Mouse (Mus musculus) hindbrain, embryonic 13.5 days (tissue): Measurements from ENCODE around the gene Pcsk6. TPM values are rescaled to one million over a fixed set of nuclear protein-coding genes. Genes with fewer than 3 reads are reported as not detected.

Source experiments
- ATAC-seq: fragments of 200-750 bp; cut with Nextera tagmentation; 2 replicates; pipeline ENCODE4 v1.8.0; 2017; ENCODE audit warnings: moderate TSS enrichment; ENCODE audit not compliant: low FRiP score
- H3K27ac ChIP-seq: fragments of 300-500 bp; sonication (generic); 2 replicates; pipeline ENCODE4 v1.5.1; 2015; ENCODE audit warnings: inconsistent platforms, mild to moderate bottlenecking, moderate library complexity
- H3K27me3 ChIP-seq: fragments of 300-500 bp; sonication (generic); 2 replicates; pipeline ENCODE4 v1.6.1; 2015; ENCODE audit warnings: mild to moderate bottlenecking, inconsistent platforms
- H3K36me3 ChIP-seq: fragments of 300-500 bp; sonication (generic); 2 replicates; pipeline ENCODE4 v1.6.1; 2015; ENCODE audit warnings: mild to moderate bottlenecking, inconsistent platforms
- H3K4me1 ChIP-seq: fragments of 300-500 bp; sonication (generic); replicated peaks from 2 replicates; pipeline ENCODE4 v1.6.1; 2015; ENCODE audit warnings: inconsistent platforms
- H3K4me2 ChIP-seq: fragments of 300-500 bp; sonication (generic); 2 replicates; pipeline ENCODE4 v1.6.1; 2015; ENCODE audit warnings: inconsistent platforms, mild to moderate bottlenecking, moderate library complexity
- H3K4me3 ChIP-seq: fragments of 300-500 bp; sonication (generic); 2 replicates; pipeline ENCODE4 v1.5.1; 2015; ENCODE audit warnings: mild to moderate bottlenecking, inconsistent platforms
- H3K9ac ChIP-seq: fragments of 300-500 bp; sonication (generic); 2 replicates; pipeline ENCODE4 v1.6.1; 2015; ENCODE audit warnings: mild to moderate bottlenecking, inconsistent platforms
- H3K9me3 ChIP-seq: fragments of 300-500 bp; sonication (generic); 2 replicates; pipeline ENCODE4 v1.6.1; 2016; ENCODE audit warnings: inconsistent platforms
- WGBS: fragments of 180-500 bp; shearing (Covaris S2); methylation state at CpG from one replicate; pipeline ENCODE4 v1.1.7; 2015; 5-methylcytosine and 5-hydroxymethylcytosine counted together
- polyA plus RNA-seq: library from polyadenylated mRNA; unstranded; fragments of >200 nt; fragmentation: Nextera tagmentation; extraction: Ambion mirVana; gene quantifications from 2 replicates; pipeline ENCODE4 v1.2.1, GENCODE M21; 2015

Pcsk6 gene
- polyA plus RNA-seq, 1 experiment from 2014 or later = 0.52 TPM

DNA sequence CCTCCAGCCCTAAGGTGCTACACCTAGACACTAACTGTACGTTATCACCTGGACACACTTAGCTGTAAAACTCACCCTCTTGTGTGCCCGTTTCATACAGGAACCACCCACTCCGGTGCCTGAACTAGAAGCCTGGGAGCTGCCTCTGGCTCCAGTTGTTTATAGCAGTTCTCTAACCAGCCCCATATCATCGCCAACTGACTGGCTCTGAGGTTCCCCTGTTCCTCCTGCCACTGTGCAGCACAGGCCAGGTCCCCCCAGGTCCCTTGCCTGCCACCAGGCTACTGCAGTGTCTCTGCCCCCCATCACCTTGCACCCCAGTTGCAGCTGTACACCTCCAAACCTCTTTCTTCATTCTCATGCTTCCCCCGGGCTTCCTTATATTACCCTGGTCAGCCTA lies 8.7 kb downstream of the Pcsk6 start:
- ATAC-seq = no peak
- peaks cover 21% of the 10 kb centered on the region for H3K4me1 ChIP-seq
- H3K36me3 ChIP-seq = no peaks in the 10 kb centered on the region
- no peak overlapping the region for H3K9ac ChIP-seq
- no peak overlapping the region for H3K4me3 ChIP-seq
- no peak overlapping the region for H3K27ac ChIP-seq
- H3K4me2 ChIP-seq = no peak overlapping the region
- peaks cover 13% of the 10 kb centered on the region; the same call in 1 of the 2 replicates for H3K27me3 ChIP-seq
- H3K9me3 ChIP-seq = no peaks in the 10 kb centered on the region
- WGBS = 91% methylated on average over 5 of the region's 5 CpGs

DNA sequence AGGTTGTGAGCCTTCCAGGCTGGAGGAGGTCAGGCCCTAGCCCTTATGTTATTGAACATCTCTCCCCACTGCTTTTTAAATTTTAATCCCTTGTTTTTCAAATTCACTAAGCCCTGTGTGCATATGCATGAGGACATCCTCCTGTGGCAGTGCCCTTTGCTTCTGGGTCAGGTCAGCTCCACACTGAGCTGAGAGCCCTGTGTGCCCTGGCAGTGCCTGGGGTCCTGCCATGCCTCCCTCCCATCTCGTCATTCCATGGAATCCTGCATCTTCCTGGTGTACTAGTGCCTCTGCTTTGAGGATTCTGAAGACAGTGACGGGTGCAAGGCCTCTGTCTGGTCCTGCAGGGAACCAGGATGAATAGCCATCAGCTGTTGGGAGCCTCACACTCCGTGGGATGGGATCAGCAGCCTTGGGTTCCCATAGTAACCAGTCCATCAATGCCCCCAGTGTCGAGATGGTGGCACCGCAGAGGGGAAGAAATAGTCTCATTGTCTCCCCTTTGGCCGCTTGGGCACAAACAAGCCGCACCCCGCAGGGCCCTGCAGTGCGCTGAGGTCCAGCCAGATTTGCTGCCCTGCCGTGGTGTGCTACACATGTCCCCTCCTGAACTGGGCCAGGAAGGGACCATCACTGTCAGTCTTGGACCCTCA lies 9.5 kb downstream of the Pcsk6 start:
- peak; percentile 88 for ATAC-seq
- Histone ChIP-seq H3K4me3 (no peak overlapping the region), H3K36me3 (no peaks in the 10 kb centered on the region), H3K27ac (0 out of 2 replicates have a peak overlapping the region, but pooled peaks have one; percentile 23), H3K27me3 (0 out of 2 replicates have a peak, but pooled peaks cover 8% of the 10 kb centered on the region), H3K4me2 (no peak overlapping the region), H3K9ac (peak overlapping the region; percentile 35; the same call in 1 of the 2 replicates), H3K9me3 (no peaks in the 10 kb centered on the region), H3K4me1 (peaks cover 21% of the 10 kb centered on the region)
- WGBS = 8% methylated on average over 10 of the region's 10 CpGs

DNA sequence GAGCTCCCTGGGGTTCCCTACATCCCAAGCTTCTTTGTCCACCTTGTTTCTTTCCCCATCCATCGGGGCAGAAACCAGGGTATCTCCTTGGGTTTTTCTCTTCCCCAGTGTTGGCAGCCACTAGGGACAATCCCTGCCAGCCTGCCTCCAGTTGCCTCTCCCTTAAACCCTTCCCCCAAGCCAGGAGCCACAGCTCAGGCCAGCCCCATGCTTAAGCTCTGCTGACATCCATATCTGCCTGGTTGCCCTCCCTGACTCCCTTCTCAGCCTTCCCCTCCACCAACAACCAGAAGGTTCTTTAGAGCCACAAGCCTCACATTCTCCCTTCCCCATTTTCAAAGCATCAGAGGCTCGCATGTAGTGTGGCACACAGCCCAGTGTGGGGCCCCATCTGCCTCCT lies 10.3 kb downstream of the Pcsk6 start:
- no peaks in the 10 kb centered on the region for H3K9me3 ChIP-seq
- no peak overlapping the region for H3K4me2 ChIP-seq
- H3K4me3 ChIP-seq = no peak overlapping the region
- no peak for ATAC-seq
- H3K27me3 ChIP-seq = 0 out of 2 replicates have a peak, but pooled peaks cover 8% of the 10 kb centered on the region
- no peaks in the 10 kb centered on the region for H3K36me3 ChIP-seq
- H3K9ac ChIP-seq = no peak overlapping the region
- H3K4me1 ChIP-seq = peaks cover 21% of the 10 kb centered on the region
- WGBS = 70% methylated on average over 2 of the region's 2 CpGs
- H3K27ac ChIP-seq = 0 out of 2 replicates have a peak overlapping the region, but pooled peaks have one; percentile 23

DNA sequence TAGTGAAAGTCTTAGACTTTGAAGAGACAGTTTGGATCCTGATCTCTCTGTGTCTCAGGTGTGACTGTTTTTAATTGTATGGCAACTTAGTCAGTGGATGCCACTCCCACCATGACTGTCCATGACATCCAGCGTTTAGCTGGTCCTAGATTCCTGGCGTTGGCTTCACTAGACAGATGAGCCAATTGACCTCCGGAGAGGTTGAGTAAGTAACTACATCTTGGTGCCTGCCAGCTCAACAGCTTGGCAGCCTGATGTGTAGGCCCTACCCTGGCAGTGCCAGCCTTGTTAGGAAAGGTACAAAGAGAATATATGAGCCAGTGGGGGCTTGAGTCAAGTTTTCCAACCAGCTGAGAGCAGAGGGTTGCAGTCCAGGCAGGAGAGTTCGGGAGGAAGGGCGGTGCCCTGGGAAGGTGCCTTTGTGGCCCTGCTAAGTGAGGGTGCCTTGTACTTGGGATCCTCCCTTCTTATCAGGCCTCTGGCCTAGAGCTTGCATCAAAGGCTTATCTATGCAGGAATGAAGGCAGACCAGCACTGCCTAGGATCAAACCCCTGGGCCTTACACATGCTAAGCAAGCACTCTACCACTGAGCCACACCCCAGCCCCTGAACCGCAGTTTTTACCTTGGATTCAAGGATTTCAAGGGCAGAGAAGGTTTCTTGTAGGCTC lies 11.8 kb downstream of the Pcsk6 start:
- Histone ChIP-seq H3K4me1 (peaks cover 21% of the 10 kb centered on the region), H3K36me3 (no peaks in the 10 kb centered on the region), H3K27ac (no peak overlapping the region), H3K9ac (no peak overlapping the region), H3K4me2 (no peak overlapping the region), H3K9me3 (no peaks in the 10 kb centered on the region), H3K4me3 (no peak overlapping the region), H3K27me3 (0 out of 2 replicates have a peak, but pooled peaks cover 8% of the 10 kb centered on the region)
- no peak for ATAC-seq
- 90% methylated on average over 6 of the region's 6 CpGs for WGBS

DNA sequence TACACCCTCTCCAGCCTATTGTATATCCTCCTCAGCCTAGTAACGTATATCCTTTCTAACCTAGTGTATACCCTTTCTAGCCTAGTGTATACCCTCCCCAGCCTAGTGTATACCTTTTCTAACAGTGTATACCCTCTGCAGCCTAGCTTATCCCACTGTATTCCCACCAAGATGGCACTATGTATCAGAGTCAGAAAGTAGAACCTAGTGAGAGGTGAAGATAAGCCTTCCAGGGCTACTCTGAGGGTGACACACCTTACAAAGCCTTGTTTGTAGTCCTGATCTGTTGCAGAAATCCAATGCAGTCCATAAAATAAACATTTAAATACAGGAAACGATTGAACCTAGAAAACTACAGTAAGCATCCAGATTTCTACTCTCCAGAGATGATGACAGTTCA lies 12.4 kb downstream of the Pcsk6 start:
- Histone ChIP-seq H3K4me1 (peaks cover 21% of the 10 kb centered on the region), H3K9ac (no peak overlapping the region), H3K9me3 (no peaks in the 10 kb centered on the region), H3K4me2 (no peak overlapping the region), H3K27ac (no peak overlapping the region), H3K36me3 (no peaks in the 10 kb centered on the region), H3K4me3 (no peak overlapping the region), H3K27me3 (0 out of 2 replicates have a peak, but pooled peaks cover 8% of the 10 kb centered on the region)
- no peak for ATAC-seq
- 90% methylated on average over 2 of the region's 2 CpGs for WGBS

DNA sequence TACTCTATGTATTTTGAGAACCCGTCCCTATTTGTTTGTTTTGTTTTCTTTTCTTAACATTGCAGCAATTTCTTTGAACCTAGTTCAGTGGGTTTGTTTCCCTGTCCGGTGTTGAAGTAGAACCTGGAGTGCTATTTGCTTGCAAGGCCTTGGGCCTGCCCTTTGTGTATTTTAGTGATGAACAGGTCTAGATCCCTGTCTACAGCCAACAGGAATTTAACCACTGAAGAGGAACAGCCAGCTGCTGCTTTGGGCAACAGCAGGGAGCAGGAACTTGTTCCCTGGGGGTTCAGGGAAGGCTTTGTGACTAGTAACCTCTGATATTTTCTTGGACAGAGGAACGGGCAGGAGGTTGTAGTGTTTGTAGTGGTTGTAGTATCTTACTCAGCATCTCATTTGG lies 15.1 kb downstream of the Pcsk6 start:
- no peak overlapping the region for H3K27ac ChIP-seq
- H3K9me3 ChIP-seq = no peaks in the 10 kb centered on the region
- peaks cover 17% of the 10 kb centered on the region for H3K4me1 ChIP-seq
- 70% methylated on average over 3 of the region's 3 CpGs for WGBS
- no peak overlapping the region for H3K4me2 ChIP-seq
- no peaks in the 10 kb centered on the region for H3K27me3 ChIP-seq
- no peaks in the 10 kb centered on the region for H3K36me3 ChIP-seq
- no peak for ATAC-seq
- no peak overlapping the region for H3K4me3 ChIP-seq
- H3K9ac ChIP-seq = no peak overlapping the region

DNA sequence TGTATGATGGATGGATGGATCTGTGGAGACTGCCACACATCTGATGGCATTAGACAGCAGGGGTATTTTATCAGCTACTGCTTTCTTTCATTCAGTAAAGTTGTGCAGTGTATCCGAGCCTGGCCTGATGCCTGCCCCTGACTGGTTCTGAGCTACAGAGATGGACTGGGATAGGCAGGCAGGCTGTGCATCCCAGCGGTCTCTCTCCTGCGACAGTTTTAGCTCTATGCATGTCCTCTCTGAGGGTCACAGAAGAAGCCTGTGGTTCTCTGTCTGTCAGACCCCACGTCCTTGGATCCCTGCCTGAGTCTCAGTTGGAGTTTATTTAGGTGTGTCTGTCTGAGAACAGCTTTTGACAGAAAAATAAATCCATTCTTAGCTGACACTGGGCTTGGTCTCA lies 16.7 kb downstream of the Pcsk6 start:
- no peak overlapping the region for H3K4me2 ChIP-seq
- H3K27ac ChIP-seq = no peak overlapping the region
- H3K9me3 ChIP-seq = no peaks in the 10 kb centered on the region
- no peak for ATAC-seq
- H3K36me3 ChIP-seq = no peaks in the 10 kb centered on the region
- 55% methylated on average over 4 of the region's 4 CpGs for WGBS
- H3K9ac ChIP-seq = no peak overlapping the region
- no peak overlapping the region for H3K4me3 ChIP-seq
- H3K4me1 ChIP-seq = peaks cover 12% of the 10 kb centered on the region
- no peaks in the 10 kb centered on the region for H3K27me3 ChIP-seq

DNA sequence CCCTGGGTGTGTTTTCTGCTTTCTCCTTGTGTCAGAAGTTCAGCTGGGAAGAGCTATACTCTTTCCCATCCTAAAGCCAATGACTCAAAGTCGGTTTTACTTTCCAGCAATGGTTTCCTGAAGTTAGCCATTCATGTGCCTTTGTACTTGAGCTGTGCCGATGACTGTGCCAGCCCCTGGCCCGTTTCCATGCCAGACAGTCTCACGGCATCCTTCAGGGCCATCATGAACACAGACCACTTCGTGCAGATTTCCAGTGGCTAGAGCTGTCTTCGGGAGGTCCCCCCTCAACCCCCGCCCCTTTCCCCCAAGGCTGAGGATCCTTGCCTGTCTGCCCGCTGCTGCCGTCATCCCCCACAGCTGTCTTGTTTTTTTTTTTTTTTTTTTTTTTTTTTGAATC lies 17.8 kb downstream of the Pcsk6 start:
- WGBS = 57% methylated on average over 9 of the region's 9 CpGs
- no peak for ATAC-seq
- Histone ChIP-seq H3K36me3 (no peaks in the 10 kb centered on the region), H3K9ac (no peak overlapping the region), H3K9me3 (no peaks in the 10 kb centered on the region), H3K4me2 (no peak overlapping the region), H3K27ac (no peak overlapping the region), H3K27me3 (no peaks in the 10 kb centered on the region), H3K4me3 (no peak overlapping the region), H3K4me1 (peaks cover 12% of the 10 kb centered on the region)

DNA sequence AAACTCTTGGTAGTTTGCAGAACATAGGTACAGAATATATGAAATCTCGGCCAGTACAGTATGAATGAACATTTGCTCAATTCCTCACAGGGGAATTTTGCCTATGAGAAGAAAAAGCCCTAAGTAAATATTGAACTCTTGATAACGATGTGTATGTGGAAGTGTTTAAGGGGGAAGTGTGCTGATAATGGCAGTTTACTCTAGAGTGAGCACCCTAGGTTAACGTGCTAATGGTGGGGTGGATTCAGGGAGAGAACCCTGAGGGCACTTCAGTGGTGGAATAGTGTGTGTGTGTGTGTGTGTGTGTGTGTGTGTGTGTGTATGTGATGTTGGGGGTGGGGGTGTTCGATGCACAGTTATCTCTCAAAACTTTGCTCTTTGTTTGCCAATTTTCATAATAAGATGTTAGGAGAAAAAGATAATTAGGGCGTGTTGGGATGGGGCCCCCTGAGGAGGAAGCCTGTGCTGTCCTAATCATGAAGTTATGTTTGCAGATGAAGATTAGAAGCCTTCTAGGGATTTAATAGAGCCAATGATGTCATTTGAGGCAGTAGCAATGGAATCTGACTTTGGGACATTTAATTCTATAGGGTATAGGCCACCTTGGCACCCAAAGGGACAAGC lies 19.2 kb downstream of the Pcsk6 start:
- H3K4me2 ChIP-seq = peak overlapping the region; percentile 31; the same call in 1 of the 2 replicates
- H3K36me3 ChIP-seq = no peaks in the 10 kb centered on the region
- H3K27ac ChIP-seq = no peak overlapping the region
- no peak for ATAC-seq
- no peaks in the 10 kb centered on the region for H3K27me3 ChIP-seq
- no peak overlapping the region for H3K4me3 ChIP-seq
- peaks cover 12% of the 10 kb centered on the region for H3K4me1 ChIP-seq
- no peak overlapping the region for H3K9ac ChIP-seq
- 83% methylated on average over 5 of the region's 5 CpGs for WGBS
- no peaks in the 10 kb centered on the region for H3K9me3 ChIP-seq

DNA sequence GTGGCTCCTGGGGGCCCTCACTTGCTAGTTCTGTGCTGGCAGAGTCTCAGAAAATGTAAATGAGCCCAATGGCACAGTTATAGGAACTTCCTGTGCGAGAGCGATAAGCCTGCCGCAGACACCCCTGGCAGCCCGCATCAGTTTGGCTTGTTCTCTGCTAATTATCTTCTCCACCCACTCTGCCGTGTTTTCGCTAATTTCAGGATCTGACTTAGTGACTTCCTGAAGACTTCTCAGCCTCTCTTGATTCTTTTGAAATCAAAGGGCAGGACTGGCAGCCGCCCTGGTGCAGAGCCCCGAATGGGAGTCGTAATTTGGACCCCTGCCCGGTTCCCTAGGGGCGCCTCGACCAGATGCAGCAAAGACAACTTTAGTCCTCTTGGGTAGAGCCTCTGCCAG lies 19.8 kb downstream of the Pcsk6 start:
- Histone ChIP-seq H3K4me2 (peak overlapping the region; percentile 31), H3K9ac (no peak overlapping the region; the same call in 1 of the 2 replicates), H3K4me1 (peaks cover 12% of the 10 kb centered on the region), H3K9me3 (no peaks in the 10 kb centered on the region), H3K27me3 (no peaks in the 10 kb centered on the region), H3K36me3 (no peaks in the 10 kb centered on the region), H3K4me3 (no peak overlapping the region), H3K27ac (no peak overlapping the region)
- 47% methylated on average over 12 of the region's 12 CpGs for WGBS
- no peak for ATAC-seq

DNA sequence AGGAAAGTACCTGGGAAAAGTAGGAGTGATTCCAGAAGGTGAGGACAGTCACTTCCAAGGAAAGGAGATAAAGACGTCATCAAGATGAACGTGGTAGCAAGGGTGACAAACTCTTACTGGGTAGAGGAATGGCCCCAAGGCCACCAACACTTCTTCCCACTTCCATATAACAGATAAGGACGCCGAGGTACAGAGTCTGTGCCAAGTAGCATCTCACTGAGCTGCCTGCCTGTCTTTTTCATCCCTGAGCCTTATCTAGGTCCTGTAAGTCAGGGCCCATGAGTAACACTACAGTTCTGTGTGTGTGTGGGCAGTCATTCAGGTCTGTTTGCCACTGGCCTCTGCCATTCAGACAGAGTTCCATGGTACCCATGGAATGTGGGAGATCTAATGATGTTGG lies 23.4 kb downstream of the Pcsk6 start:
- Histone ChIP-seq H3K4me1 (peaks cover 9% of the 10 kb centered on the region), H3K27me3 (no peaks in the 10 kb centered on the region), H3K27ac (no peak overlapping the region), H3K9ac (no peak overlapping the region), H3K4me2 (no peak overlapping the region), H3K36me3 (no peaks in the 10 kb centered on the region), H3K9me3 (no peaks in the 10 kb centered on the region), H3K4me3 (no peak overlapping the region)
- ATAC-seq = no peak
- 93% methylated on average over 4 of the region's 4 CpGs for WGBS

DNA sequence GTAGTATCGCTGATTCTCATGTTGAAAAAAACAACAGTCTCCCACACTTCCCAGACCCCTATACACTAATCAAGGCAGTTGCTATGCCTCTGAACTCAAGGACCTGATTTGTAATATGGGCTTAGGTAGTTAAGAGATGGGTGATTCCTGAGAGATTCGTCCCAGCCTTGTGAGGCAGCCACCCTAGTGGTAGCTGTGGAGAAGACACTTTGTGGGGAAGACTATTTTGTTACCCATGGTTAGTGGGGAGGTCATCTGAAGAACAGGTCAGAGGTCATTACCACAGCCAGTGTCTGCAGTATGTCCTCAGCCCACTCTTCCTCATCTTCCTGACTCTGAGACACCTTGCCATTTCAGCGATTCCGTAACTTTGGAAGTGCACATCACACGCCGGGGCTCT lies 24.3 kb downstream of the Pcsk6 start:
- H3K4me3 ChIP-seq = no peak overlapping the region
- no peaks in the 10 kb centered on the region for H3K9me3 ChIP-seq
- no peak for ATAC-seq
- H3K27me3 ChIP-seq = no peaks in the 10 kb centered on the region
- H3K4me2 ChIP-seq = no peak overlapping the region
- no peaks in the 10 kb centered on the region for H3K36me3 ChIP-seq
- WGBS = 93% methylated on average over 6 of the region's 6 CpGs
- H3K27ac ChIP-seq = no peak overlapping the region
- H3K9ac ChIP-seq = no peak overlapping the region
- H3K4me1 ChIP-seq = peaks cover 9% of the 10 kb centered on the region
